Mouse (Mus musculus): ENCODE results near the gene Apoc4. TPM values are rescaled to one million over a fixed set of nuclear protein-coding genes. Genes with fewer than 3 reads are reported as not detected.
A peak's percentile ranks its signal among the peaks of the same experiment; 100 is the strongest.

The Apoc4 gene
- 0.65 TPM in 1 of 2 replicates, not detected in the other for polyA plus RNA-seq (2016; fragmentation: Nextera tagmentation; extraction: Ambion mirVana)

DNA sequence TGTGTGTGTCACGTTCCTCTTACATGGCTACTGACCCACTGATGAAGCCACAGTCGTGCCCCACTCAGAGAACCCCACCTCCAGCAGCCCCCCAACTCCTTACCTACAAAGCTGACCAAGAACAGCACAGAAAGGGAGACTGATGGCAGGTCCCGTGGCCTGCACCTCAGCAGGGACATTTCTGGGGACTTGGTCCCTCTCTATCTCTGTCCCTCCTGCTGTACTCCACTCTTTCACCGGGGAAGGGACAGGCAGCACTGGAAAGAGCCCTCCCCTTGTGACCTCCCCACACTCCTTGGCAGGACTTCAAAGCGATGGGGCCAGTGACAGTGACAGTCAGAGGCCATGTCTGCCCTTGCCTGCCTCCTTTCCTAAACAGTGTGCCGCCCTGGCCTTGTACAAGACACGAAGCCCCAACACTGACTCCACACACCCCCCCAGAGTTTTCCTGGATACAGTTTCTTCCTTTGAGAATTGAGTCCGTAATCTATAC is at the start of gene Apoc4, which contains the start of gene Gm44805:
TSS of gene Apoc4 (minus strand) at position 278 of the 493 bp plus-strand sequence.
TSS of gene Gm44805 (minus strand) at position 222 of the 493 bp plus-strand sequence.
- Histone ChIP-seq H3K27me3 (ENCODE audit: insufficient read depth, poor library complexity, severe bottlenecking) (no peaks in the 10 kb centered on the region), H3K4me3 (no peak within 1 kb of the TSS), H3K4me1 (peaks cover 10% of the 10 kb centered on the region), H3K36me3 (no peaks in the 10 kb centered on the region), H3K9me3 (no peaks in the 10 kb centered on the region), H3K27ac (peak within 1 kb of the TSS; percentile 33; the same call in 1 of the 2 replicates)
- 49% methylated on average over 8 of the region's 8 CpGs for WGBS
- no peak for DNase-seq (ENCODE audit: low spot score)

DNA sequence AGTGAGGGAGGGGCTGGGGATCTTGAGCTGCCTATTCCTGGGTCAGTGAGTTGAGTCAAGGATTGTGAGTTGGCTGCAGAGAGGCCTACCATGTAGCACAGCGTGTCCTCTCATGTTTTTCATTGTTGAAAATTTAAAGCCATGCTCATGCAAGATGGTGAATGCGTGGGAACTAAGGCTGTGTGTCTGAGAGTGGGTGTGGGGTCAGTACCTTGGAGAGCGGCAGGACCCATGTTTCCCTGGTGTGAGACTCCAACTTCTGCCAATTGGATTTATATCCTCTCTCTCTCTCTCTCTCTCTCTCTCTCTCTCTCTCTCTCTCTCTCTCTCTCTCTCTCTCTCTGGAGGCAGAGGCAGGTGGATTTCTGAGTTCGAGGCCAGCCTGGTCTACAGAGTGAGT is 45.3 kb upstream of the Apoc4 start:
- Histone ChIP-seq H3K9me3 (no peaks in the 10 kb centered on the region), H3K4me3 (no peak overlapping the region), H3K27ac (no peak overlapping the region), H3K36me3 (peaks cover 98% of the 10 kb centered on the region), H3K27me3 (ENCODE audit: insufficient read depth, poor library complexity, severe bottlenecking) (no peaks in the 10 kb centered on the region), H3K4me1 (peaks cover 8% of the 10 kb centered on the region; the same call in 1 of the 2 replicates)
- DNase-seq (ENCODE audit: low spot score): no peak
- 77% methylated on average over 4 of the region's 4 CpGs for WGBS

- WGBS: 95% methylated on average over 12 of the region's 12 CpGs
- H3K27ac ChIP-seq: no peak overlapping the region; the same call in 1 of the 2 replicates
- no peaks in the 10 kb centered on the region for H3K27me3 ChIP-seq (ENCODE audit: insufficient read depth, poor library complexity, severe bottlenecking)
- peaks cover 8% of the 10 kb centered on the region; the same call in 1 of the 2 replicates for H3K4me1 ChIP-seq
- peaks cover 98% of the 10 kb centered on the region for H3K36me3 ChIP-seq
- no peak for DNase-seq (ENCODE audit: low spot score)
- no peak overlapping the region for H3K4me3 ChIP-seq
- peaks cover 10% of the 10 kb centered on the region for H3K9me3 ChIP-seq
Observed at GRCm38 (mm10) chr7:19724167-19724566, 42.9 kb upstream of the Apoc4 start.

GRCm38 (mm10) chr7:19722754-19723195 is 41.5 kb upstream of the Apoc4 start:
- Histone ChIP-seq H3K27ac (peak overlapping the region; percentile 56; the same call in 1 of the 2 replicates), H3K36me3 (peaks cover 92% of the 10 kb centered on the region), H3K27me3 (ENCODE audit: insufficient read depth, poor library complexity, severe bottlenecking) (no peaks in the 10 kb centered on the region), H3K9me3 (peaks cover 10% of the 10 kb centered on the region), H3K4me3 (no peak overlapping the region), H3K4me1 (peaks cover 8% of the 10 kb centered on the region; the same call in 1 of the 2 replicates)
- WGBS: 72% methylated on average over 6 of the region's 6 CpGs
- peak; percentile 72 for DNase-seq (ENCODE audit: low spot score)

DNA sequence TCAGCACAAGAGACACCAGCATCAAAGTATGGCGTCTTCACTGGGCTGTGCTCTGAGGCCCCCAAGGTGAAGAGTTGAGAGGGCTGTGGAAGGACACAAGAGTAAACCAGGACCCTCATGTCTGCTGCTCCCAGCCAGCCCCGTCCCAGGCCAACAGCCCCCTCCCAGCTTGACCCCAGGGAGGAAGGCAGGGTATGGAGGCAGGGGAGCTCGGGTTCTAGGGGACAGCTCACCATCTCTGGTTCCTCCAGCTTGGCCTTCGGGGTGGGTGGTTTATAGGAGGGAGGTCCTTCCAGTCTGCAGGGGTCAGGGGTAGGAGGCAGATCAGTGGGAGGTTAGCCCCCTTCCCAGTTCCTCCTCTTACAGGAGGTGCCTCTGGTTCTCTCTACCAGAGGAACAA is 37.9 kb upstream of the Apoc4 start:
- Histone ChIP-seq H3K4me3 (no peak overlapping the region), H3K27ac (no peak overlapping the region), H3K27me3 (ENCODE audit: insufficient read depth, poor library complexity, severe bottlenecking) (no peaks in the 10 kb centered on the region), H3K36me3 (peaks cover 68% of the 10 kb centered on the region), H3K9me3 (peaks cover 10% of the 10 kb centered on the region), H3K4me1 (peaks cover 18% of the 10 kb centered on the region)
- no peak for DNase-seq (ENCODE audit: low spot score)
- WGBS: 93% methylated on average over 4 of the region's 4 CpGs

GRCm38 (mm10) chr7:19718297-19718952 is 37.1 kb upstream of the Apoc4 start:
- WGBS: 91% methylated on average over 5 of the region's 5 CpGs
- peaks cover 10% of the 10 kb centered on the region for H3K9me3 ChIP-seq
- no peak overlapping the region for H3K27ac ChIP-seq
- peaks cover 65% of the 10 kb centered on the region for H3K36me3 ChIP-seq
- no peak for DNase-seq (ENCODE audit: low spot score)
- peaks cover 21% of the 10 kb centered on the region for H3K4me1 ChIP-seq
- no peak overlapping the region for H3K4me3 ChIP-seq
- no peaks in the 10 kb centered on the region for H3K27me3 ChIP-seq (ENCODE audit: insufficient read depth, poor library complexity, severe bottlenecking)

- 88% methylated on average over 4 of the region's 4 CpGs for WGBS
- H3K4me1 ChIP-seq: peaks cover 21% of the 10 kb centered on the region
- peaks cover 64% of the 10 kb centered on the region for H3K36me3 ChIP-seq
- DNase-seq (ENCODE audit: low spot score): no peak
- H3K27me3 ChIP-seq (ENCODE audit: insufficient read depth, poor library complexity, severe bottlenecking): no peaks in the 10 kb centered on the region
- H3K9me3 ChIP-seq: peaks cover 10% of the 10 kb centered on the region
- no peak overlapping the region for H3K27ac ChIP-seq
- no peak overlapping the region for H3K4me3 ChIP-seq
Observed at GRCm38 (mm10) chr7:19717346-19717745, 36.1 kb upstream of the Apoc4 start.

- WGBS: 74% methylated on average over 2 of the region's 2 CpGs
- no peak for DNase-seq (ENCODE audit: low spot score)
- Histone ChIP-seq H3K4me1 (peaks cover 21% of the 10 kb centered on the region), H3K27me3 (ENCODE audit: insufficient read depth, poor library complexity, severe bottlenecking) (no peaks in the 10 kb centered on the region), H3K4me3 (peak overlapping the region; percentile 100), H3K9me3 (peaks cover 10% of the 10 kb centered on the region), H3K36me3 (peaks cover 66% of the 10 kb centered on the region), H3K27ac (peak overlapping the region; percentile 79)
Observed at GRCm38 (mm10) chr7:19716822-19717221, 35.5 kb upstream of the Apoc4 start.

DNA sequence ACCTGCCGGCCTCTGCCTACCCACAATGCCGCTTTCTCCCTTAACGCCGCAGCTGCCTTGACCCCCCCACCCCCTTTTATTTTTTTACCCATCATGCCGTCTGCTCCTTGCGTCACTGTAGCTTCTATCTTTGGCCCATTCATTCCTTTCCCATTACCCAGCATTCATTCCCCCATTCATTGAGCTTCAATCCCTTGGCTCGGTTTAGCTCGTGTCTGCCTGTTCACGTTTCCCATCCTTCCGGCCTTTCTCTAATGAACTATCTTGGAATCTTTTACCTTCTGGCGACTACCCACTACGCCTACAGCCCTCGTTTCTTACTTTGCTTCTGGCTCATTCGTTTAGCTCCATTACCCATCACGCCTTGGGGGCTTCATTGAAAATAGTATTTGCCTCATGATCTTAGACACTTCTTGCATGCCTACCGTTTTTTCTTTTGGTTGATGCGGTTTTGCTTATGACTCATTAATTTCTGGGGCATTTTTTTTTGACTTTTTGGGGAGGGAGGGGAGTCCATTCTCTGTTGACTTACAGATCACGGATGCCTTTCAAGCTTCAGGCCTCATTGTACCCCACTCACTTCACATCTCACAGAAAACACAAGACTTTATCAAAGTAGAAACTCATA is 34.9 kb upstream of the Apoc4 start:
- Histone ChIP-seq H3K27me3 (ENCODE audit: insufficient read depth, poor library complexity, severe bottlenecking) (no peaks in the 10 kb centered on the region), H3K27ac (peak overlapping the region; percentile 79), H3K9me3 (peaks cover 8% of the 10 kb centered on the region), H3K36me3 (peaks cover 66% of the 10 kb centered on the region), H3K4me1 (peaks cover 21% of the 10 kb centered on the region), H3K4me3 (peak overlapping the region; percentile 100)
- WGBS: 6% methylated on average over 18 of the region's 18 CpGs
- DNase-seq (ENCODE audit: low spot score): no peak

DNA sequence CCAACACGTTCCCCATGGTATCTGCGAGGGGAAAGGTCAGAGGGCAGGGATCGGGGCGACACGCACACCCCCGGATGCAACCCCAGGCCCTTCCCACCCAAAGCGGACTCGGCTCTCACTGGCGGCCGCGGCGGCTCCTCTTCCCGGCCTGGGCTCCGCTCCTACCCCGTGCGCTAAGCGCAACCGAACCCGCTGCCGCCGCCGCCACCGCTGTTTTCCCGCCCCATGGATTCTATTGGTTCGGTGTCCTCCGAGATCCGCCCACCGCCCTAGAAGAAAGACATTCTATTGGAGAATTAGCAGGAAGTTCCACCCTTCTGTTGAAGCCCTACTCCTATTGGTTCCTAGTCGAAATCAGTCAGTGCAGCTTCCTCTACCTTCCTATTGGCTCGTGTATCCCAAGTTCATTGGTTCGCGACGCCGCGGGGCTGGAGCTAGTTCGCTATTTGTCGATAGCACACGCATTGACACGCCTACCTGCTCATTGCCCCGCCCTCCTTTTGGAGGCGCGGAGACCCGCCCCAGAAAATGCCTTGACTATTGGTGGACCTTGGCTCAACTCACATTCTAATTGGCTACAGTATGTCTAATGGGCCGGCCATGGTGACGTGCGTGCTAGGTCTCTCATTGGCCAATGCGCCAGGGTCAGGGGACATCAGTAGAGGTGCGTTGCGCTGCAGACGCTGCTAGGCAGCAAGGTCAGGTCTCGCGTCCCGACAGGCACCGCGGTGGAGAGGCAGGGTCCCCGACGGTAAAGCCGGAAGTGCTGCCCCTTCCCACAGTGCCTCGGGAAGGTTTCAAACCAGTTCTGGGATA is 34.2 kb upstream of the Apoc4 start, which contains the start of gene Tomm40:
TSS of gene Tomm40 (minus strand) at position 200 of the 816 bp plus-strand sequence.
- Histone ChIP-seq H3K27ac (peak within 1 kb of the TSS; percentile 96), H3K9me3 (0 out of 2 replicates have a peak, but pooled peaks cover under 1% of the 10 kb centered on the region), H3K27me3 (ENCODE audit: insufficient read depth, poor library complexity, severe bottlenecking) (no peaks in the 10 kb centered on the region), H3K4me3 (peak within 1 kb of the TSS; percentile 100), H3K4me1 (peaks cover 21% of the 10 kb centered on the region), H3K36me3 (peaks cover 66% of the 10 kb centered on the region)
- under 1% methylated on average over 59 of the region's 59 CpGs for WGBS
- peak; percentile 100 for DNase-seq (ENCODE audit: low spot score)

DNA sequence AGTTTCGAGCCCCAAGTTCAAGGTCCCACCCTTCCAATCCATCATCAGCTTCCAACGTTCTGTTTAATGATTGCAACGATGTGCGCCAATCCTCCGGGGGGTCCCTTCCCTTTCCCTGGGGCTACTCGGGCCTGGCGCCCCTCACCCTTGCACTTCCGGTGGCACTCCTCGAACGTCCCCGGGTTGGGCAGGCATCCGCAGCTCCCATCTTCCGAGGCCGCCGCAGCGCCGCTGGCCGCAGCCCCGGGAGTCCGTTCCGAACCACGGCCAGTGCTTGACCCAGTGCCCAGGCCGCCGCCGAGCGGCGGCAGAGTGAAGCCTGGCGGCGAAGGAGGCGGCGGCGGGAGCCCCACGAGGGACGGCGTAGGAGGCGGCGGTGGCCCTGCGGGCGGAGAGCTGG is 33.6 kb upstream of the Apoc4 start:
- DNase-seq (ENCODE audit: low spot score): peak; percentile 79
- Histone ChIP-seq H3K4me1 (peaks cover 21% of the 10 kb centered on the region), H3K27ac (peak overlapping the region; percentile 96), H3K9me3 (no peaks in the 10 kb centered on the region), H3K4me3 (peak overlapping the region; percentile 100), H3K27me3 (ENCODE audit: insufficient read depth, poor library complexity, severe bottlenecking) (no peaks in the 10 kb centered on the region), H3K36me3 (peaks cover 65% of the 10 kb centered on the region)
- WGBS: under 1% methylated on average over 39 of the region's 39 CpGs

DNA sequence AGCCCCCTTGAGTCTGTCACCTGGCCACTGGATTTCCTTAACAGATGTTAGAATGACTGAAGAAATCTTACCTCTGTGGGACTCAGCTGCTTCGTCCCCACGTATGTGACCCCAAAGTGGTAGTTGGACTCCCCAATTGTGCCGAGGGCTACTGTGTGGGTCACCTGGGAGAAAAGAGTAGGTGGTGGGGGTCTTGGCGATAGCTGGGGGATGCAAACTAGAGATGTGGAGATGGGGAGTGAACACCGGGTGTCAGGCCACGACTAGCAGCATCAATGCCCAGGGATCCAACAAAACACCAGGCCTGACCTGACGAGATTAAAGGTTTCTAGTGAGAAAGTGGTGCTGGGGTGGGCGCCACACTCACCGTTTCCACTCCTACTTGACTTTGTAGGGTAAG is 32.3 kb upstream of the Apoc4 start:
- H3K27me3 ChIP-seq (ENCODE audit: insufficient read depth, poor library complexity, severe bottlenecking): no peaks in the 10 kb centered on the region
- H3K9me3 ChIP-seq: no peaks in the 10 kb centered on the region
- peaks cover 65% of the 10 kb centered on the region for H3K36me3 ChIP-seq
- peaks cover 21% of the 10 kb centered on the region for H3K4me1 ChIP-seq
- H3K4me3 ChIP-seq: 0 out of 2 replicates have a peak overlapping the region, but pooled peaks have one; percentile 100
- 85% methylated on average over 9 of the region's 9 CpGs for WGBS
- DNase-seq (ENCODE audit: low spot score): no peak
- no peak overlapping the region for H3K27ac ChIP-seq
